Mouse (Mus musculus): ENCODE data around the gene Gpank1. TPM values are rescaled to one million over a fixed set of nuclear protein-coding genes. Genes with fewer than 3 reads are reported as not detected.

Gene Gpank1
- polyA plus RNA-seq, 1 experiment from 2014 or later = 20.3 TPM

DNA sequence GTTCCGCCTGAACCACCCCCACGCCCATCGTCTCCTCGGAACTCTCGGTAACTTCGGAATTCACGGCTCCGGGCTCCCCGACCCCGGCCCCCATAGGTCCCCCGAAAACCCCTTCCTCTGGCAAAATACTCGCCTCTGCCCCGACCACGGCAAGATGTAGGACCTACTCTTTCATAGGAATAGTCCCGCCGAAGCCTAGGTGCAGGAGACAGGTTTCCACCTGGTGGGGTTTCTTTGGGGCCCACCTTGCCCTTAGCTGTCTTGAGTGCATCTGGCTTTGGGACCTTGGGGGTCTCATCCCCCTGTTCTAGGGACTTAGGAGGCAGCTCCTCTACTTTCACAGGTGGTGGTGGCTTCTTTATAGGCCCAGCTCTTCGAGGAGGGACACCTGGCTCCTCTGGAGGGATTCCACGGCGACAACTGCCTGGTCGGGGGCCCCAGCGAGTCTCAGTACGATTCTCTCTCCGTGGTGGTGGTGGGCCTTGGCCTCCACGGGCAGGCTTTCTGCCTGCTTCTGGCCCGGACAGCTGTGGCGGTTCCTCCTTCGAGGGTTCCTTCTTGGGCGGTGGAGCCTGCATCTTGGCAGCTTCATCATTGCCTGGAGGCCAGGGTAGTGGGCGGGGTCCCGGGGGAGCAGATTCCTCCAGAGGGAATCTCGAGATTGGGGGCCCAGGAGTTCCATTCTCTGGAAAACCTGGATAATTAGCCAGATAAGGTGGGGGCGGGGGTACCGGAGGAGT is 35.4 kb downstream of the Gpank1 start:
- 90% methylated on average over 33 of the region's 33 CpGs for WGBS
- H3K9me3 ChIP-seq (replicated peaks) = no peaks in the 10 kb centered on the region

DNA sequence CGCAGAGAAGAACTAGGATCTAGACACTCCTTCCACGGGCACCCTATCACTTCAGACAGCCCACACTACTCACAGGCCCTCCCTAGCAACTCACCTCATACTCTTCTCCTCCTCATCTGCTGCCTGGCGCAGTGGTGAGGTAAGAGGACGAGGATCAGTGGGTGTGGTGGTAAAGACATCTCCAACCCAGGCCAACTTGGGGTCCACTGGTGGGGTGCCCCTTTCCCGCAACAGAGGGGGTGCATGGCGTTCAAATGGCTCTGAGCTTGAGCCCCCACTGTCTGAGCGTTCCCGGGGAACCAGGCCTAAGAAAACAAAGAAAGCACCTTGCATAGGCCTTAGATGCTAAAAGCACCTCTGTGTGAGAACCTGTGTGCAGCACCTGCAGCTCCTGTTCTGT is 36.0 kb downstream of the Gpank1 start:
- Histone ChIP-seq H3K9ac (no peak overlapping the region), H3K4me2 (no peak overlapping the region), H3K4me1 (peaks cover 9% of the 10 kb centered on the region), H3K4me3 (replicated peaks) (no peak overlapping the region), H3K9me3 (replicated peaks) (no peaks in the 10 kb centered on the region), H3K27ac (no peak overlapping the region), H3K27me3 (no peaks in the 10 kb centered on the region), H3K36me3 (peaks cover 100% of the 10 kb centered on the region)
- no peak for ATAC-seq (replicated peaks; ENCODE audit: low FRiP score)
- 91% methylated on average over 8 of the region's 8 CpGs for WGBS

More for the DNA sequence above, 35.4 kb downstream of the Gpank1 start:
- no peak overlapping the region for H3K27ac ChIP-seq
- H3K9ac ChIP-seq = no peak overlapping the region
- H3K4me2 ChIP-seq = no peak overlapping the region
- peaks cover 100% of the 10 kb centered on the region for H3K36me3 ChIP-seq
- H3K27me3 ChIP-seq = no peaks in the 10 kb centered on the region
- ATAC-seq (replicated peaks; ENCODE audit: low FRiP score) = no peak
- H3K4me3 ChIP-seq (replicated peaks) = no peak overlapping the region
- H3K4me1 ChIP-seq = peaks cover 3% of the 10 kb centered on the region

DNA sequence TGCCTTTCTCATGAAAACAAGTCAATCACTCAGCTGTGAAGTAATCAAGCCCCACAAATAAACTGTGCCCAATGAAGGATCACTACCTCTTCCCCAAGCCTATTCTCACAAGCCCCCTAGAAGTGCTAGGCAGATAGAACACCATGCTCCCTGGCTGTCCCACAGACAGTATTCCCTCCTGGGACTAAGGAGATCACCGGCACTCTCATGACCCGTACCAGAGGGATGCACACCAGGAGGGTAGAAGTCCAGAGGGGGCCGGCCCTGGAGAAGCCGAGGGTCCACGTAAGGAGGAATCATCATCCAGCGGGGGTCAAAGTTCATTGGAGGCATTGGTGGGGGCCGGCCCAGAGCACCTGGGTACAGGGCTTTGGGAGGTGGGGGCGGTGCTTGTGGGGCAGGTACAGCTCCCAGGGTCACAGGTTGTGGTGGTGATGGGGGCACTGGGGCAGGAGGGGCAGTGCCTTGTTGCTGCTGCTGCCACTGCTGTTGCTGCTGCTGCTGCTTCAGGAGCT is 36.5 kb downstream of the Gpank1 start:
- Histone ChIP-seq H3K4me1 (peaks cover 14% of the 10 kb centered on the region), H3K27ac (no peak overlapping the region), H3K9me3 (replicated peaks) (no peaks in the 10 kb centered on the region), H3K36me3 (peaks cover 100% of the 10 kb centered on the region), H3K27me3 (no peaks in the 10 kb centered on the region), H3K4me2 (no peak overlapping the region), H3K9ac (no peak overlapping the region), H3K4me3 (replicated peaks) (no peak overlapping the region)
- ATAC-seq (replicated peaks; ENCODE audit: low FRiP score) = 0 out of 2 replicates have a peak, but pooled peaks have one; percentile 24
- 83% methylated on average over 8 of the region's 8 CpGs for WGBS

DNA sequence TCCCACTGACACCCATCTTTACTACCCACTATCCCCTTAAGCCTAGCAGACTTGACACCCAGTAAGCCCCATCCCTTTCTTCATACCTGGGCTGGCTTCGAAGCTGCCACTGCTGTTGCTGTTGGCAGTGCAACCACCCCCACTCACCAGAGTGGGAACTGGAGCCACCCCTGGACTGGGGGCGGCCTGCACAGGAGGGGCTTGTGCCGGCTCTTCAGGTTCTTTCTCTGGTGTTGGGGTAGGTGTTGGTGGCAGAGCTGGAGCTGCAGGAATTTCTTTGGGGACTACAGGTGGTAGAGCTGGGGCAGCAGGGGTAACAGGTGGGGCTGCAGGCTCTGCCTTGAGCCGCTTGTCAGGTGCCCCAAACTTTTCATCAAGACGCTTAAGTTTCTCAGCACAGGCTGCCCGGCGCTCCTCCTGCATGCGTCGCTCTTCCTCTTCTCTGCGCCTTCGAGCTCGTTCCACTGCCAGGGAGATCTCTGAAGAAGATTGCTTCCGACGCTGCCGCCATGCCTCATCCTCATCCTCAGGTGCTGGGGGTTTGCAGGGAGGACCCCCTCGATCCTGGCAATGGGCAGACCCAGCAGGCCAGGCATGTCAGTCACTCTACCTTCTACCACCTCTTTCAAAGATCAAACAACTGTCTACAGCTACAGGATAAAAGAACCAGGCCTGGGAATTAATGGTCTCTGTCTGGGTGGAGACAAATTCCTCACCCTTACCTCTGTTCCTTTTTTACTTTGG is 37.8 kb downstream of the Gpank1 start:
- Histone ChIP-seq H3K4me1 (peaks cover 21% of the 10 kb centered on the region), H3K4me3 (replicated peaks) (no peak overlapping the region), H3K27me3 (no peaks in the 10 kb centered on the region), H3K4me2 (no peak overlapping the region), H3K36me3 (peaks cover 87% of the 10 kb centered on the region), H3K27ac (no peak overlapping the region), H3K9ac (no peak overlapping the region), H3K9me3 (replicated peaks) (no peaks in the 10 kb centered on the region)
- no peak for ATAC-seq (replicated peaks; ENCODE audit: low FRiP score)
- 91% methylated on average over 16 of the region's 16 CpGs for WGBS

DNA sequence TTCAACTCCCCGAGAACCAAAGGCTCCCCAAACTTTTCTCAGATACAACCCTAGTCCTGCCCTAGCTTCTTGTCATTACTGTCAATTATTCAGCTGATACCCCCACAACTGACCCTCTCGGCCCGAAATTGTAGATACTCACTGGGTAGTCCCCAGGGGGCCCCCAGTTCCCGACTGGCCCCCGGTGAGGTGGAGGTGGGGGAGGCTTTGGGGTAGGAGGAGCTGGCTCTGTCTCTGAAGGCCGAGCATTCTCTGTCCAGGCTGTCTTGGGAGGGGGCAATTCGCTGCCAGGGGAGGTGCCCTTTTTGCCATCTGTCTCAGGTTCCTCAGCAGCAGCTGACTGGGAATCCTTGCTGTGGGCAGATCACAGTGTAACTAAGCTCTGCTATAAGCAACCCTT is 38.4 kb downstream of the Gpank1 start:
- no peak overlapping the region for H3K4me3 ChIP-seq (replicated peaks)
- 82% methylated on average over 7 of the region's 7 CpGs for whole genome bisulfite sequencing
- no peaks in the 10 kb centered on the region for H3K27me3 ChIP-seq
- H3K9ac ChIP-seq = no peak overlapping the region
- H3K27ac ChIP-seq = no peak overlapping the region
- H3K4me2 ChIP-seq = no peak overlapping the region
- H3K9me3 ChIP-seq (replicated peaks) = no peaks in the 10 kb centered on the region
- H3K36me3 ChIP-seq = peaks cover 81% of the 10 kb centered on the region
- H3K4me1 ChIP-seq = peaks cover 21% of the 10 kb centered on the region
- no peak for ATAC-seq (replicated peaks; ENCODE audit: low FRiP score)

DNA sequence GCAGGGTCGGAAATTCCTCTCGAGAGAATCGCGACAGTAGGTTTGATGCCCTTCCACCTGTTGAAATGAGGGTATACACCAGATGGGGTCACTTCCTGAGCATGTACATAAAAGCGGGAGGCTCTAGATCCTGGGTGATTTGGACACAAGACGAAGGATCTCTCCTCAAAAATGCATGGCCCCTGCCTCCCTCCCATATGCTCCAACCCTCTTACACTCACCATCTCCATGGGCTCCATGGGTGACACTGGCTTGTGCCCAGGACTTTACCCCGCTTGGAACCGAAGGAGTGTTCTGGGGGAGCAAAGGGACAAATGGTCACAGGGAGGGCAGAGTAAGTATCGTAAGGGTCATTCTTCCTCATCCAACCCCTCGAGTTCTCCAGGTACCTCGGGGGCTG is 40.2 kb downstream of the Gpank1 start:
- ATAC-seq (replicated peaks; ENCODE audit: low FRiP score) = no peak
- Histone ChIP-seq H3K9ac (no peak overlapping the region), H3K27me3 (no peaks in the 10 kb centered on the region), H3K4me1 (peaks cover 30% of the 10 kb centered on the region), H3K9me3 (replicated peaks) (no peaks in the 10 kb centered on the region), H3K4me2 (peak overlapping the region; percentile 89; the same call in 1 of the 2 replicates), H3K36me3 (peaks cover 63% of the 10 kb centered on the region), H3K27ac (no peak overlapping the region), H3K4me3 (replicated peaks) (peak overlapping the region; percentile 84; the same call in 1 of the 2 replicates)
- WGBS = 76% methylated on average over 11 of the region's 11 CpGs

DNA sequence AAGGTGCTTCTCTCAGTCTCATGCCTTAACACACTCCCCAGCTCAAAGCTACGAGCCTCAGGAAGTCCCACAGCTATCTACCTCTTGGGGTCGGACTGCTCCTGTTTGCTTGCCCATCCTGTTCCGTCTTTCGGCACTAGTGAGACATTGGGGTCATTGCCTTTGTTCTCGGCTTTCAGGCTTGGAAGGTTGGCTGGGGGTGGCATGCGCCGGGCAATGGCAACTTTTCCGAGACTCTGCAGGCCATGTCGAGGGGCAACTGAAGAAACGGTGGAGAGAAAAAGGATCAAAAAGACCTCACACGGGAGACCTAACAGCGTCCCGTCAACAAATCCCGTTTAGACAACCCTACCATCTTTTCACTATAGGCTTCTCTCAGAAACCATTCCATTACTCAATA is 40.9 kb downstream of the Gpank1 start:
- peak overlapping the region; percentile 84 for H3K4me3 ChIP-seq (replicated peaks)
- 58% methylated on average over 14 of the region's 14 CpGs for WGBS

DNA sequence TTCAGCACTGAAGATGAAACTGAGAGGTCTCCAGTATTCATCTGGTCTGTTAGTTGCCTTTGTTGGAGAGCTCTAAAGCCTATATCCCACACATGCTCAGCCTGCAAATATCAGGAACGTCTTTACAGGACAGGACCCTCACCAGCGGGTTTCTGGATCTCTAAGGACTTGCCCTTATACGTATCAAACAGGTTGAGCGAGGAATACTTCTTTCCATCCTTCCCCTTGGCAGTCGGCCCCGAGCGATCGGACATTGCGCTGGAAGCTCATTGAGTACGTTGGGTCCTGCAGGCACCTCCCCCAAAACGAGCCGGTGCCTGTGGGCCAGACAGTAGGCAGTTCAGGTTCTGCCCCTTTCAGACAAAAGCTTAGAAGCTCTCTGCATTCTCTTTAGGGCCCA is 41.5 kb downstream of the Gpank1 start:
- WGBS = 28% methylated on average over 12 of the region's 12 CpGs
- no peak for ATAC-seq (replicated peaks; ENCODE audit: low FRiP score)
- H3K36me3 ChIP-seq = peaks cover 50% of the 10 kb centered on the region
- H3K27me3 ChIP-seq = no peaks in the 10 kb centered on the region
- peaks cover 32% of the 10 kb centered on the region for H3K4me1 ChIP-seq
- peak overlapping the region; percentile 84 for H3K4me3 ChIP-seq (replicated peaks)
- H3K9me3 ChIP-seq (replicated peaks) = no peaks in the 10 kb centered on the region
- H3K4me2 ChIP-seq = peak overlapping the region; percentile 89
- H3K27ac ChIP-seq = 0 out of 2 replicates have a peak overlapping the region, but pooled peaks have one; percentile 2
- peak overlapping the region; percentile 99 for H3K9ac ChIP-seq

More for the DNA sequence above, 40.9 kb downstream of the Gpank1 start:
- Histone ChIP-seq H3K36me3 (peaks cover 56% of the 10 kb centered on the region), H3K27ac (no peak overlapping the region), H3K9me3 (replicated peaks) (no peaks in the 10 kb centered on the region), H3K9ac (peak overlapping the region; percentile 99), H3K4me2 (peak overlapping the region; percentile 89), H3K27me3 (no peaks in the 10 kb centered on the region), H3K4me1 (peaks cover 32% of the 10 kb centered on the region)
- ATAC-seq (replicated peaks; ENCODE audit: low FRiP score) = no peak

DNA sequence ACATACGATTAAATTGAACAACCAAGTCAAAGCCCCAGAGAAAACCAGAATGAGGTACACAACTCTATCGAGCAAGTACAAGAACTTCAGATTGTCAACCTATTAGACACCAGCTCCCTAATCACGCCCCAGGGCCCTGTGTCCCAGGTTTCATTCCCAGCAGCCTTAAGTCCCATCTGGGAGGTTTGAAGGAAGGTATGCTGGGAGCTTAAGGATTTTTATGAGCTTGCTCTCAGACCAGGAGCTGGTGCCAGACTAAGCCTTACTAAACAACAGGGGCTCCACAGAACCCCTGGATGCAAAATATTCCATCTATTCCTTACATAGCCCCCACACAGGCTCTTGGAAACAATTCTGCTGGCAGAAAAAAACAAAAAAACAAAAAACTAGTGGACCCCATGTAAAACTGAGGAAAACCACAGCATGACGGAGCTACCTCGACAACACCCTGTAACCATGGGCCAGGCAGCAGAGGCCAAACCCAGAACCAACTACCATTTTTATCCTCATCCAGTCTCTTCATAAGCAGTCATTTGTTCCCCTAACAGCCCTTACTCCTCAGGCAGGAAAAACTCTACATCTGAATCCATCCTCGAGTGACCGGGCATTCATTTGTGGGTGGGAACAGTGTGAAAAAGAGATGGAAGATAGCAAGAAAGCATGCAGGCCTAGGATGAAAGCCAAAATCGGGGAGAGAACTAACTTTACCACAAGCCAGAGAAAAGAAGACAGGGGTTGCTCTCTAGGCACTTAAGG is 42.2 kb downstream of the Gpank1 start:
- no peak for ATAC-seq (replicated peaks; ENCODE audit: low FRiP score)
- WGBS = 8% methylated on average over 8 of the region's 8 CpGs

DNA sequence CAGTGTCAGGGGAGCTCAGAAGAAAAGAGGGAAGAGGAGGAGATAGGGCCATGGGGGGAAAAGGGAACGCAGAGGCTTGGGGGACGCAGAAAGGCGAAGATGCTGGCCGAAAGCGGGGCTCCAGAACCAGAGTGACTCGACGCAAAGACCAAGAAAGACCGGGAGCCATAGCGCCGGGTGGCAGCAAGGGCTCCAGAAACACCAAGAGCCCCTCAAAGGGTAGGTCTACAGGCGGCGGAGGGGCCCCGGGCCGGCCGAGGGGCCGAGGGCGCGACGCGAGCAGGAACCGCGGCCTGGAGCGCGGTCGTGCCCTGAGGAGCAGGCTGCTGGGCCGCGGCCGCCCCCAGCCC is 42.9 kb downstream of the Gpank1 start:
- ATAC-seq (replicated peaks; ENCODE audit: low FRiP score) = no peak
- 0% methylated on average over 26 of the region's 28 CpGs for WGBS

More for the DNA sequence above, 42.2 kb downstream of the Gpank1 start:
- H3K4me3 ChIP-seq (replicated peaks) = peak overlapping the region; percentile 84
- H3K9me3 ChIP-seq (replicated peaks) = no peaks in the 10 kb centered on the region
- H3K4me1 ChIP-seq = peaks cover 32% of the 10 kb centered on the region
- H3K9ac ChIP-seq = peak overlapping the region; percentile 99
- peaks cover 42% of the 10 kb centered on the region for H3K36me3 ChIP-seq
- peak overlapping the region; percentile 89 for H3K4me2 ChIP-seq
- peak overlapping the region; percentile 99 for H3K27ac ChIP-seq
- H3K27me3 ChIP-seq = no peaks in the 10 kb centered on the region

DNA sequence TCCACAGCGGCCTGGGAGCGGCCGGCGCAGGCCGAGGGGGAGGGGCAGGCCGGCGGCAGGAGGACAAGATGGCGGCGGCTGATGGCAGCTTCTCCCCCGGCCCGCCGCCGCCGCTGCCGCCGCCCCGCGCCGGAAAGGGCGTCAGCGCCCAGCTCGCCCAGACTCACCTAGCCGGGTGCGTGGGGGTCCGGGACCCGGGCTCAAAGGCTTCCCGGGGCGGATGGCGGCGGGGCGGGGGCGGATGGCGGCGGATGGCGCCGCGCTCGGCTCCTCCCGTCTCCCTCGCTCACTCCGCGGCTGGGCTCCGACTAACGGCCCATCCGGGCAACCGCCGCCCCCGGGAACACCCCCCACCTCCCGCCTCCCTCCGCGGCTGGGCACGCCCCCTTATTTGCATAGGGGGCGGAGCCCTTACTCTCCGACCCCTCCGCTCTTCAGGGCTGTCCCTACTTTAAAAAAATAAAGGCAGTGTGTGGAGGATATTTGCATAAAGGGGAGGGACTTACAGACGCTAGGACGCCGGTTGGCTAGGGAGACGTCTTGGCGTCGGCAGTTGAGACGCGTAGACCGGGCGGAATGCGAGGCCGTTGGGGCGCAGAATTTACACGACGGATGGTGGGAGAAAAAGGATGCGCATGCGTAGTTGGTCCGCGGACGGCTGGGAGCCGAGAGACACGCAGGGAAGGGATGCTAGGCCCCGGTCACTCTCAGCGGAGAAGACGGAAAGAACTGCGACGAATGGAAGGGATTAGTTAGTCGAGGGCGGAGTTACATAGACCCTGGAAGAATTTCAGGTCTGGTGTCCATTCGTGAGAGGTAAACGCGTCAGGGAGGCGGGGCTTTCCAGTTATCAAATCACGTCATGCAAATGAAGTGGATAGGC is 43.6 kb downstream of the Gpank1 start, which contains the start of gene Prrc2a:
Gene Prrc2a, minus strand, starts transcription at position 330 of the 883 bp plus-strand sequence.
- Histone ChIP-seq H3K4me3 (replicated peaks) (peak within 1 kb of the TSS; percentile 84), H3K27me3 (no peaks in the 10 kb centered on the region), H3K4me1 (peaks cover 34% of the 10 kb centered on the region), H3K27ac (peak within 1 kb of the TSS; percentile 99), H3K4me2 (peak within 1 kb of the TSS; percentile 89), H3K36me3 (peaks cover 29% of the 10 kb centered on the region), H3K9ac (peak within 1 kb of the TSS; percentile 99), H3K9me3 (replicated peaks) (no peaks in the 10 kb centered on the region)
- peak; percentile 96 for ATAC-seq (replicated peaks; ENCODE audit: low FRiP score)
- 1% methylated on average over 59 of the region's 89 CpGs for WGBS

More for the DNA sequence above, 42.9 kb downstream of the Gpank1 start:
- H3K36me3 ChIP-seq = peaks cover 36% of the 10 kb centered on the region
- H3K27me3 ChIP-seq = no peaks in the 10 kb centered on the region
- peak overlapping the region; percentile 84 for H3K4me3 ChIP-seq (replicated peaks)
- H3K4me2 ChIP-seq = peak overlapping the region; percentile 89
- H3K4me1 ChIP-seq = peaks cover 34% of the 10 kb centered on the region
- H3K9me3 ChIP-seq (replicated peaks) = no peaks in the 10 kb centered on the region
- H3K27ac ChIP-seq = peak overlapping the region; percentile 99
- peak overlapping the region; percentile 99 for H3K9ac ChIP-seq
